Mouse (Mus musculus): ENCODE measurements around the gene Hmox1.

Hmox1 gene

DNA sequence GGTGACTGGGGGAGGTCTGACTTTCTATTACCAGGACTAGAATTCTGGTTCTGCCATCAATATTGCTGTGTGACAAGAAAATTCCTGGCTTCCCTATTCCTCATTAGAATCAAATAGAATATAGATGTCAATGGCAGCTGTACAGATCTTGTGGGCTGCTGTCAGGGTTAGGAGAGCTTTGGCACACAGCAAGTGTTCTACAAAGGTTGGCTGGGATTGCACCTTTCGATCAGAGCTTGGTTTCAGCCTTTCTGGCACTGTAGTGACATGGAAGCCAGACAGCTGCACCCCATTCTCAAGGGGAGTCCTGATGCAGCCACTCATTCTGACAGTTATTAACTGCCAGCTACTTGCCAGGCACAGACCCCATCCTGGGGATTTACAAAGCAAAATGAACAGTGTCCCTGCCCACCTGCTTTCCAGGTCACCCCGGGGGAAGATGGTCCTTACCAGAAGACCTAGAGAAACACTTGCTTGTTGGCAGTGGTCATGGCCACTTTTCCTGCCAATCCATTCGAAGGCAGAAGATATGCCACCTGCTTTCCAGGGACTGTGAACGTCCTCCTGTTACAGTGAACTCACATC lies 2.5 kb upstream of the Hmox1 start:
- DNase-seq, result no peak

DNA sequence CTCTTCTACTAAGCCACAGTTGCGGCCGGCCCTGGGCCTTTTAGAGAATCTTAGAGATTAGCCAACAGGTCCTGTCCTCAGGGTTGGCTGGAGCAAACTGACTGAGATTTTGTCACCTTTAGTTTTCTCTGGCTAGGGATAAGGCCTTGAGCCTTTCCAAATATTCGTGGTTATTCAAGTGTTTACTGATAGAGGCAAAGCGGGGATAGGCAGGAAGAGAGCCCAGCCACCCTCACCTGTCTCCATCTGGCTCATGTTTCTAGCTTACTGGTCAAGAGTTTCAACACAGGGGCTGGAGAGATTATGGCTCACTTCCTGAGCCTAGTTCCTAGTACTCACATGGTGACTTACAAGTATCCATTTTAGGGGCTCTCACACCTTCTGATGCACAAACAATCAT lies 9.5 kb downstream of the Hmox1 start:
- no peak for DNase-seq

- DNase-seq, result no peak
Measured at GRCm38 (mm10) chr8:75103376-75103878, 10.0 kb downstream of the Hmox1 start.

GRCm38 (mm10) chr8:75108527-75109235 lies 15.3 kb downstream of the Hmox1 start:
- peak; percentile 86 to 88 for DNase-seq

DNA sequence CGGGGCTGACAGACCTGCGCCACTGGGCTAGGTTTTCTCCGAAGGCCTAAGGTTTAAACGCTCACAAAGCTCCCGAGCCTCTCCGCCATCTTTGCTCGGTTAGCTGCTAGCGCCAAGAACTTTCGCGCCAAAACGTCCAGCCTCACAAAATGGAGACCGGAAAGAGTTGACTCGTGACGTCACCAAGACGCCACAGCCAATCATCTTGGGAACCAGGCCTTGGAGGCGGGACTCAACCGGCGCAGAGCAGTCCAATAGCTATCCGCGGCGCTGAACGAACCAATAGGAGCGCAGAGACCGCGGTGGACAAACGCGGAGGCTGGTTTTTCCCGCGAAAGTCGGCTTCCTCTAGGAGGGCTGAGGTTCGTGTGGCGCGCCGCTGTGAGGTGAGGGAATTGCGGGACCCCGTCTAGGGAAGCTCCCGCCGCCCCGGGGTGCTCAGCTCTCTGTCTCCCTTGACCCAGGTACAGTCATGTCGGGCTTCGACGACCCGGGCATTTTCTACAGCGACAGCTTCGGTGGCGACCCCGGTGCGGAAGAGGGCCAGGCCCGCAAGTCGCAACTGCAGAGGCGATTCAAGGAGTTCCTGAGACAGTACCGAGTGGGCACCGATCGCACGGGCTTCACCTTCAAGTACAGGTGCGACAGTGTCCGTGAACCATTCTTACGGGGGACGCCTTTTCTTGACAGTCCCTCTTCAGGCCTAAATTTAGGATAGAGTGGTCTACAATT lies 16.0 kb downstream of the Hmox1 start, which contains the start of gene Mcm5:
Gene Mcm5, plus strand, starts transcription at position 334 of the 732 bp plus-strand sequence.
- peak; percentile 99 for DNase-seq

DNA sequence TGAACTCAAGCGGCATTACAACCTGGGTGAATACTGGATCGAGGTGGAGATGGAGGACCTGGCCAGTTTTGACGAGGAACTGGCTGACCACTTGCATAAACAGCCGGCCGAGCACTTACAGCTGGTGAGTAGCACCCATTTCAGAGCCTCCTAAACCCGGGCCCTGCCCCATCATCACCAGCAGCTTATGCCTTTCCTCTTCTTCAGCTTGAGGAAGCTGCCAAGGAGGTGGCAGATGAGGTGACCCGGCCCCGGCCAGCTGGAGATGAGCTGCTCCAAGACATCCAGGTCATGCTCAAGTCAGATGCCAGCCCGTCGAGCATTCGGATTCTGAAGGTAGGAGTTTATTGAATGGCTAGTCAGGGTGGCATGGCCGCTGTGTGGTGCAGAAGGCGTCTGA lies 16.7 kb downstream of the Hmox1 start:
- no peak for DNase-seq

DNA sequence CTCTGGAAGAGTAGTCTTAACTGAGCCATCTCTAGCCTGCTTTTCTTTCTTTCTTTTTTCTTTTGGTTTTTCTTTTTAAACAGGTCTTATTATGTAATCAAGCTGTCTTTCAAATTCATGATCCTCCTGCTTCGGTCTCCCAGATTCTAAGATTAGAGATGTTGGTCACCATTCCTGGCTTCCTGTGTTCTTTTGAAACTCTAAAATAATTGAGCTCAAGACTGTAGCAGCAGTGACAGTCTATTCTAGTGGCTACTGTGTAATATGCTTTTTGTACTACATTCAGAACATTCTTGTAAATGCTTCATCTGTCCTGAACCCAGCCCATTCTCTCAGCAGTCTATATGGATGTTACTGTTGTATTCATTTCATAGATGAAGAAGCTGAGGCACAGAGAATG lies 25.1 kb downstream of the Hmox1 start:
- DNase-seq, result no peak

DNA sequence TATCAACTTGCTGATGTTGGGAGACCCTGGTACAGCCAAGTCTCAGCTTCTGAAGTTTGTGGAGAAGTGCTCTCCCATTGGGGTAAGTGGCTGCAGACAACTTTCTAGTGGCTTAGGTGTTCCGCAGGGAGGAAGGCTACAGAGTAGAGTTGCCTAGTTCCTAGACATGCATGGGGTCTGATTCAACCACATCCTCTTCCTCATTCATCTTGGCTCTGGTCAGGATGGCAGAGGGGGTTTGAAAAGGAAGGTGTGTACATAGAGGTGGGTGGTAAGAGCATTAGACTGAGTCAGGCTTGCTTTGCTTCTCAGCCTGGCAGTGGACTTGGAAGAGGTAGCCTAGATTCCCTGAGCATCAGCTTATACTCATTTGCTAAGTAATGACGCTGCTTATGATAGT lies 25.9 kb downstream of the Hmox1 start:
- no peak for DNase-seq

- no peak for DNase-seq
Measured at GRCm38 (mm10) chr8:75119747-75120146, 26.3 kb downstream of the Hmox1 start.

DNA sequence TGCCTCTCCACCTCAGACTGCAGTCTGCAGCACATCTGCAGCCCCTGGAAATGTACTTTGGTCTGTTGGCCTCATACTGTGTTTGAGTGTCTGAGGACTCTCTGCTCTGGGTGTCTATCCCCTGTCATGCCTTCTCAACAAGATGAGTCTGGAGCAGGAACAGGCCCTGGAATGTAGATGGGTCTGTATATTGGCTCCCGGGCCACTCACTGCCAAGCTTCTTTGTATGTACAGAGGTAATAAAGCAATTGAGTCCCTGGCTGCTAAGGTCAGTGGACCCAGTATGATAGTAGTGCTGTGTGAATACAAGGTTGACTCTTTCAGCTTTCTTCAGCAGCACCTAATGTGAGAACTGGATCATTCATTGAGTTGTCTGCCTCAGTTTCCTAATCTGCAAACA lies 34.0 kb downstream of the Hmox1 start:
- no peak for DNase-seq

DNA sequence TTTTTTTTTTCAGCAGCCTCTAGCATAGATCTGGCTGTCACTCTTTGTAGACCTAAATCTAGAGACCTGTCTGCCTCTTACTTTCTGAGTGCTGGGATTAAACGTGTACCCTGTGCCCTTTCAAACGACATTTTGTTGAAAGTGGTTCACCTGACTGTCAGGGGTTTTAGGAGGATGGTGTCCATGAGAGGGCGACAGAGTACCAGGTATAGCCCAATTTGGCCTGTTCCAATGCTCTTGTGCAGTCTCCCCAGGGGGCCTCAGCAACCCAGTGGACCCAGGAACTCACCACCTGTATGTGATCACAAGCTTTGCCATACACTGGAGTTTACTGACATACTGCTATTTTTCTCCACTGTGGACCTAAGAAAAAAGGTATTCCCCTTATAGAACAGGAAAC lies 39.1 kb downstream of the Hmox1 start:
- peak; percentile 68 to 78 for DNase-seq

DNA sequence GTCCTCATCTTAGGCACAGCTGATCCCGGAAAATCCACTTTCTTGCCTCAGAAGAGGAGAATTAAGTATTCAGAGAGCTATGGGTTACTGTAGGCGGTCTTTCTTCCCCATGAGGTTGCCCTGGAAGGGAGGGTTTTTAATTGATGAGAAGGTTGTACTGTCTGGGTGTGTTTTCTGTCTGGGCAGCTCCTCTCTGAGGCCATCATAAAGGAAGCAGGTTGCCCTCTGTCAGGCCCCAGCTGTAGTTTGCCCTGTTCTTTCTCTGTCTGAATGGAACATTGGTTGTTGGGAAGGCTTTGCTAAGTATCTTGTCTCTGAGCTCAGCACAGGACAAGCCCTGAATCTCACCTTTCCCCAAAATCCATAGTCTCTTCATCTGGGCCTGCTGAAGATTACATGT lies 40.0 kb downstream of the Hmox1 start:
- no peak for DNase-seq

DNA sequence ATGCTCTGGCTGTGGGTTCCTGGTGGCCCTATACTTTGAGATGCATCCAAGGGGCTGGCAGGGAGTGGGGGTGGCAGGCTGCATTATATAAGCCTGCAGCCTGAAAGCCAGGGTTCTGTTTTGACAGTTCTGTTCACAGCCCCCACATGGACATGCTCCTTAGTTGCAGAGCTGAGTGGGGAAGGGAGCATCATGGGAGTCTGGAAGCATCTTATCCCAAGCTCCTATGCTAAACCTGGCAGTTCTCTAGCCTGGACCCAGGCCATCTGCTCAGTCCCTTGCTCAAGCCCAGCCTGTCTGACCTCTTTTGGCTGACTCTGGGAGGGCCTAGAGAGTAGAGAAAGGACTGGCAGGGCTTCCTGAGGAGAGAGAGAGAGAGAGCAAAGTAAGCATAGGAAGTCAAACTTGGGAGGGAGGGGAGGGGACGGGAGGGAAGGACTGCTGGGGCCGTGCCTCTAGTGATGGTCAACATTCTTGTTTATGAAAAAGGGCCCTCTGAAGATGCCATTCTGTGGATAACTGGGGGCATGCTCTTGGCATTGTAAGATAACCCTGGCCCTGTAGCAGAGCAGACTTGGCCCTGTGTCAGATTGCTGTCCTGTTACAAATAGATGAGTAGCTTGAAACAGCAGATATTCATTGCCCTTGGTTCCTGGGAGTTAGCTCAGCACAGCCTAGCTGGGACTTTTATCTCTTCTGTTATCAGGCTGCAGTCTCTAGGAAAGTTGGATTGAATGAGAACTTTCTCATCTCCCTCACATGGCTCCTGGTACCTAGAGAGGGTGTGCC lies 41.4 kb downstream of the Hmox1 start:
- DNase-seq, result no peak

DNA sequence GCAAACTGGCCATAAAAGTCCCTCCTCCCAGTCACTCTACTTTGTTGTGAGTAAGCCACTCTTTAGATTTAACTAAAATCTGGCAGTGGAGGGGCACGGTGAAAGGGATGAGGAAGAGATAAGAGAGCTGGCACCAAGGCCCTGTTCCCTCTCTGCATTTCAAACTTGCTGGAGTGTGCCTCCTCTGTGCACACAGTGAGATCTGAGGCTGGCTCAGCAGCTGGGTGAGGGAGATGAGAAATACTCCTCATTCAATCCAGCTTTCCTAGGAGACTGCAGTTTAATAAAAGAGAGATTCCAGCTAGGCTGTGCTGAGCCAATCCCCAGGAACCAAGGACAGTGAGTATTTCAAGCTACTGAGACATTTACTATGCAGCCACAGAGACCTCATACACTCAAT lies 42.3 kb downstream of the Hmox1 start:
- DNase-seq, result no peak

DNA sequence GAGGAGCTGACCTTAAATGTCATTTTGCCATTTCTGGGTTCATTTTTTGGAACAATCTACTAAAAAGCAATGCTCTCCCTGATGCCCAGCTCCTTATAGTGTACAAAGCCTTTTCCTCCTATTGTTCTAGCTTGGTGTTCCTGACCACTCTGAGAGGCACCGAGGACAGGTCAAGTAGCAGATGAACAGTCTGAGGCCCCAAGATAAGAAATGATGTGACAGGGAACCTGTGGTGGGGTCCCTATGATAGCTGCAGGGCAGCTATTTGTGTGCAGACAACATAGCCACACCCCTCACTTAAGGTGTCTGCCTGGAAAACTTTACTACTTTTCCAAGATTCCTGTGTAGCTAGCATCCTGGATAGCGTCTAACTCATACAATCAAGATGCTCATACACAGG lies 42.8 kb downstream of the Hmox1 start:
- peak in 1 of 2 experiments; percentile 7 for DNase-seq

DNA sequence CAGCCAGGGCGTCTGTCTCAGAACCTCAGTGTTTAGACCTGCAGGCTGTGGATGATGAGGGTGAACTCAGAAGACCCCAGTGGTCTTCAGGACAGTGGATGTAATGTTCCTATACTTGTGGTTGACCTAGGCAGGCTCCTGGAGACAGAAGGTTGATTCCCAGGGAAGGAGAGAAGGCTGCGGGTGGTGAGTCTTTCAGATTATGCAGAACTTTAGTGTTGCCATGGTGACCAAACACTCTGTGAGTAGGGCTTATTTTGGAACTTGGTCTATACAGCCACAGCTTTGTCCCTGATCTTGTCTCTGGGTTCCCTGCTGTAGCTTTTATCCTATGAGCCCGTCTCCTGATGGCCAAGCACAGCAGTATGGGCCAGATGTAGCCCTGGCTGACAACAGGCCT lies 44.1 kb downstream of the Hmox1 start:
- DNase-seq, result peak in 1 of 2 experiments; percentile 25
